Mouse (Mus musculus) CH12.LX (cell line): ENCODE measurements around the gene Rpe.

ENCODE experiments used
- CHD1 ChIP-seq: IDR thresholded peaks from 2 replicates; pipeline ENCODE4 v1.6.1; 2012; ENCODE audit warnings: low read depth, low read length, improper control_type of control experiment, inconsistent platforms
- CTCF ChIP-seq, 2 experiments: IDR thresholded peaks in 1 of 2; conservative IDR thresholded peaks in 1 of 2; 2 replicates each; pipeline ENCODE4 v1.5.1; 2011 to 2012; ENCODE audit warnings: low read depth in 2 of 2, low read length in 2 of 2, improper control_type of control experiment in 1 of 2, inconsistent platforms in 1 of 2, mild to moderate bottlenecking in 1 of 2, moderate library complexity in 1 of 2
- E2F4 ChIP-seq: IDR thresholded peaks from 2 replicates; pipeline ENCODE4 v1.6.1; 2011; ENCODE audit warnings: low read depth, low read length, improper control_type of control experiment; ENCODE audit not compliant: insufficient replicate concordance
- ETS1 ChIP-seq: conservative IDR thresholded peaks from 2 replicates; pipeline ENCODE4 v1.6.1; 2012; ENCODE audit warnings: low read depth, mild to moderate bottlenecking, inconsistent platforms, low read length, improper control_type of control experiment, moderate library complexity
- MAZ ChIP-seq: IDR thresholded peaks from 2 replicates; pipeline ENCODE4 v1.6.1; 2012; ENCODE audit warnings: low read depth, mild to moderate bottlenecking, inconsistent platforms, low read length, improper control_type of control experiment, moderate library complexity
- MEF2A ChIP-seq: IDR thresholded peaks from 2 replicates; pipeline ENCODE4 v1.6.1; 2014; ENCODE audit warnings: low read depth, mild to moderate bottlenecking, inconsistent platforms, low read length, improper control_type of control experiment, borderline replicate concordance
- MXI1 ChIP-seq: IDR thresholded peaks from 2 replicates; pipeline ENCODE4 v1.6.1; 2011; ENCODE audit warnings: mild to moderate bottlenecking, low read depth, low read length, improper control_type of control experiment
- NRF1 ChIP-seq: IDR thresholded peaks from 2 replicates; pipeline ENCODE4 v1.6.1; 2014; ENCODE audit warnings: low read depth, mild to moderate bottlenecking, inconsistent platforms, low read length, improper control_type of control experiment, moderate library complexity
- POLR2A ChIP-seq: IDR thresholded peaks from 2 replicates; pipeline ENCODE4 v1.6.1; 2011; ENCODE audit warnings: low read depth, mild to moderate bottlenecking, improper control_type of control experiment, low read length
- SMC3 ChIP-seq: IDR thresholded peaks from 2 replicates; pipeline ENCODE4 v1.6.1; 2011; ENCODE audit warnings: low read depth, low read length, improper control_type of control experiment
- USF1 ChIP-seq: IDR thresholded peaks from 2 replicates; pipeline ENCODE4 v1.6.1; 2014; ENCODE audit warnings: low read depth, mild to moderate bottlenecking, inconsistent platforms, low read length, improper control_type of control experiment
- ZKSCAN1 ChIP-seq: IDR thresholded peaks from 2 replicates; pipeline ENCODE4 v1.6.1; 2012; ENCODE audit warnings: low read depth, inconsistent platforms, low read length, improper control_type of control experiment, borderline replicate concordance
- ZMIZ1 ChIP-seq: IDR thresholded peaks from 2 replicates; pipeline ENCODE4 v1.6.1; 2012; ENCODE audit warnings: low read depth, mild to moderate bottlenecking, inconsistent platforms, low read length, improper control_type of control experiment
- ZNF384 ChIP-seq: IDR thresholded peaks from 2 replicates; pipeline ENCODE4 v1.6.1; 2012; ENCODE audit warnings: low read depth, low read length, improper control_type of control experiment, inconsistent platforms

DNA sequence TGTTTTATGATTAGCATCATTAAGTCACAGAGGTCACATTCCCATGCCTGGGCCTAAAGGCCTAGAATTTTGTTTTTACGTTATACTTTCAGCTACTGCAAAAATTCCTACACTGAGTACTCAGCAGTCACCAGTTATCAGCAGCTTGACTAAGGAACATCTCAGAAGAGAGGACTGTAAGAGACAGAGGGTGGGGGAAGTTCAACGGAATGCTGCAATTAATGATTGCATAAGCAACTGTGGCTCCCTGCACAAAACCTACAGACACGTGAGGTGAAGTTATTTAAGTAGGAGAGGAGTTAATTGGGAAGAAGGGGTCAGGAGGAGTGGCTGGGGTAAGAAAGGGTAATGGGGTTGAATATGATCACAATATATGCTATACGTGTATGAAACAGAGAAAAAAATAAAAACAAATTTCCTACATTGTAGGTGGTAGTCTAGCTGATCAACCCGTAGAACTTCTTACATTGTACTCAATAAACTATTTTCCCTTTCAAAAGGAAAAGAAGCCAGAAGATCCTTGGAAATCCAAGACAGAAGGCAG, 410 bp upstream of the Rpe start:
- TF ChIP-seq E2F4 (no peak), POLR2A (no peak), ETS1 (no peak), MAZ (no peak), ZMIZ1 (no peak), ZNF384 (no peak), ZKSCAN1 (no peak), CTCF (conservative IDR thresholded peaks at IDR 0.05 in 1 of 2, IDR thresholded peaks at IDR 0.05 in 1 of 2; ENCODE audit: low read depth in 2 of 2, low read length in 2 of 2) (no peak), MXI1 (no peak), SMC3 (no peak), NRF1 (no peak), CHD1 (no peak), MEF2A (no peak), USF1 (no peak)
